Mouse (Mus musculus) kidney, adult 9 months (tissue): Measurements from ENCODE around the gene Ube2l3.
A peak's percentile ranks its signal among the peaks of the same experiment; 100 is the strongest.
"Not testable (repeated sequence)": the region's sequence is repeated elsewhere in the genome, so short reads cannot be mapped to it uniquely, and the experiment has no call there.

Experiments used
- DNase-seq: peaks from one replicate; pipeline ENCODE4 v3.0.0; 2022

Gene Ube2l3

GRCm38 (mm10) chr16:17208389-17209361, 6.2 kb upstream of the Ube2l3 start, which contains the start of gene Rimbp3:
Rimbp3 (plus strand) TSS chr16:17208603.
- peak; percentile 85 for DNase-seq

- peak; percentile 67 for DNase-seq
These were observed 2.5 kb upstream of the Ube2l3 start for GRCm38 (mm10) chr16:17204990-17205389.

- no peak for DNase-seq
These were observed 472 bp downstream of the Ube2l3 start for GRCm38 (mm10) chr16:17201977-17202376.

- DNase-seq, result peak; percentile 84
These were observed 1.3 kb downstream of the Ube2l3 start for GRCm38 (mm10) chr16:17200953-17201707.

GRCm38 (mm10) chr16:17200121-17200952, 2.1 kb downstream of the Ube2l3 start:
- no peak for DNase-seq

GRCm38 (mm10) chr16:17193823-17194222, 8.6 kb downstream of the Ube2l3 start:
- DNase-seq, result no peak

- no peak for DNase-seq
These were observed 17.0 kb downstream of the Ube2l3 start for GRCm38 (mm10) chr16:17185475-17185874.

- DNase-seq, result no peak
These were observed 19.4 kb downstream of the Ube2l3 start for GRCm38 (mm10) chr16:17183003-17183402.

GRCm38 (mm10) chr16:17182136-17182535, 20.3 kb downstream of the Ube2l3 start:
- DNase-seq, result no peak

GRCm38 (mm10) chr16:17181382-17181781, 21.1 kb downstream of the Ube2l3 start:
- peak; percentile 17 for DNase-seq

GRCm38 (mm10) chr16:17179706-17180105, 22.7 kb downstream of the Ube2l3 start:
- DNase-seq, result no peak

- DNase-seq, result no peak
These were observed 24.8 kb downstream of the Ube2l3 start for GRCm38 (mm10) chr16:17177623-17178170.

- DNase-seq, result no peak
These were observed 26.7 kb downstream of the Ube2l3 start for GRCm38 (mm10) chr16:17175765-17176164.

- no peak for DNase-seq
These were observed 34.4 kb downstream of the Ube2l3 start for GRCm38 (mm10) chr16:17168049-17168448.

- peak; percentile 33 for DNase-seq
These were observed 35.3 kb downstream of the Ube2l3 start for GRCm38 (mm10) chr16:17167179-17167578.

- not testable (repeated sequence) for DNase-seq
These were observed 37.0 kb downstream of the Ube2l3 start for GRCm38 (mm10) chr16:17165478-17165877.

GRCm38 (mm10) chr16:17154346-17154745, 48.1 kb downstream of the Ube2l3 start:
- peak; percentile 21 for DNase-seq

GRCm38 (mm10) chr16:17151874-17152273, 50.6 kb downstream of the Ube2l3 start:
- DNase-seq, result no peak

GRCm38 (mm10) chr16:17150520-17151258, 51.8 kb downstream of the Ube2l3 start:
- DNase-seq, result peak; percentile 72

GRCm38 (mm10) chr16:17148084-17148483, 54.4 kb downstream of the Ube2l3 start:
- DNase-seq, result no peak

GRCm38 (mm10) chr16:17147391-17147929, 55.0 kb downstream of the Ube2l3 start:
- peak; percentile 14 for DNase-seq
